ENCODE assay signal across 7 mouse cellular contexts in the genomic region with DNA sequence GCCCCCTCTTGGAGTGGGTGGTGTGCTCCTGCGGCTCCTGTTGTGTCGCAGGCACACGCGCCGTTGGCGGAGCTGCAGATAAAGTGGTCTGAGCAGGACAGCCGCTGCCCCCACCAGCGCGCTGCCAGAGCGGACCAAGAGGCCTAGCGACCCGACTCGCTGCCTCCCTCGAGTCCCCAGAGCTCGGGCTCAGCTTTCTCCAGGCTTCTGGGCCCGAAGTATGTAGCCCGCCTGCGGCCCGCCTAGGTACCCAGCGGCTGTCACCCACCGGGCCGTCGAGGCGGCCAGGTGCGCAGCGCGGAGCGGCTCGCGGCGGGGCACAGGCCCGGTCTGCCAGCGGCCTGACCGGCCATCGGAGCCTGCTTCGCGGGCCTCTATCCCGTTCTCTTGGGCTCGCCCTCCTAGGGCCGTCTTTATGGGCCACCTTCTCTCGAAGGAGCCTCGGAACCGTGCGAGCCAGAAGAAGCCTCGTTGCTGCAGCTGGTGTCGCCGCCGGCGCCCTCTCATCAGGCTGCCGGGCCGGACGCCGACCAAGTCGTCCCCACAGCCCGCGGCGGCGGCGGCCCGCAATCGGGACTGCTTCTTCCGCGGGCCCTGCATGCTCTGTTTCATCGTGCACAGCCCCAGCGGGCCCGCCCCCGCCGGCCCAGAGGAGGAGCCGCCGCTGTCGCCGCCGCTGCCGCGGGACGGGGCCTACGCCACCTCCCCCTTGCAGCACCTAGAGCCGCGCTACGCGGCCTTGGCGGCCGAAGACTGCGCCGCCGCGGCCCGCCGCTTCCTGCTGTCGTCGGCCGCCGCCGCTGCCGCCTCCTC. TPM values are rescaled to one million over a fixed set of nuclear protein-coding genes. Genes with fewer than 3 reads are reported as not detected.
DNase-seq lines count a peak whose midpoint lies in the region; ATAC-seq and TF ChIP-seq lines count a peak whose summit lies in the region.

A gene (plus strand): TSS at position 40 of the 813 bp plus-strand sequence.

- no peak for TF ChIP-seq CTCF in intestine, postnatal 0 days (IDR thresholded peaks at IDR 0.05; ENCODE audit: low read depth)

- 18% methylated on average over 89 of the region's 95 CpGs for WGBS in embryonic facial prominence, embryonic 10.5 days
- 14% methylated on average over 47 of the region's 95 CpGs for WGBS in intestine, postnatal 0 days
- 26% methylated on average over 83 of the region's 95 CpGs for WGBS in midbrain, embryonic 10.5 days

- H3K9ac ChIP-seq in intestine, postnatal 0 days (ENCODE audit: low read depth, low read length): peak within 1 kb of the TSS; percentile 54

- no peaks in the 10 kb centered on the region for H3K27me3 ChIP-seq in embryonic facial prominence, embryonic 10.5 days (replicated peaks; ENCODE audit: low read depth, poor library complexity, severe bottlenecking)
- no peaks in the 10 kb centered on the region for H3K27me3 ChIP-seq in intestine, postnatal 0 days (replicated peaks; ENCODE audit: control insufficient read depth, insufficient read depth, low read length)
- H3K27me3 ChIP-seq in midbrain, embryonic 10.5 days (ENCODE audit: low read depth, poor library complexity, severe bottlenecking): no peaks in the 10 kb centered on the region

- H3K4me1 ChIP-seq in embryonic facial prominence, embryonic 10.5 days: no peaks in the 10 kb centered on the region
- H3K4me1 ChIP-seq in intestine, postnatal 0 days (replicated peaks; ENCODE audit: control insufficient read depth, insufficient read depth, low read length): no peaks in the 10 kb centered on the region
- no peaks in the 10 kb centered on the region for H3K4me1 ChIP-seq in midbrain, embryonic 10.5 days

- H3K27ac ChIP-seq in embryonic facial prominence, embryonic 10.5 days (replicated peaks): peak within 1 kb of the TSS; percentile 85
- peak within 1 kb of the TSS; percentile 64 for H3K27ac ChIP-seq in intestine, postnatal 0 days (ENCODE audit: low read depth, low read length)
- peak within 1 kb of the TSS; percentile 87 for H3K27ac ChIP-seq in midbrain, embryonic 10.5 days (replicated peaks)

- 0 out of 2 replicates have a peak, but pooled peaks cover 14% of the 10 kb centered on the region for H3K9me3 ChIP-seq in embryonic facial prominence, embryonic 10.5 days
- H3K9me3 ChIP-seq in intestine, postnatal 0 days (ENCODE audit: control insufficient read depth): no peaks in the 10 kb centered on the region
- H3K9me3 ChIP-seq in midbrain, embryonic 10.5 days (replicated peaks): peaks cover 18% of the 10 kb centered on the region; the same call in 1 of the 2 replicates

- intact Hi-C loops in left cerebral cortex, postnatal 4 days (cut with DNase I): no loop called here

- ATAC-seq in intestine, postnatal 0 days: peak; percentile 94

- H3K4me3 ChIP-seq in embryonic facial prominence, embryonic 10.5 days: peak within 1 kb of the TSS; percentile 65
- H3K4me3 ChIP-seq in intestine, postnatal 0 days (ENCODE audit: low read depth, low read length): peak within 1 kb of the TSS; percentile 51
- H3K4me3 ChIP-seq in midbrain, embryonic 10.5 days: peak within 1 kb of the TSS; percentile 62

- no peaks in the 10 kb centered on the region; the same call in 1 of the 2 replicates for H3K36me3 ChIP-seq in embryonic facial prominence, embryonic 10.5 days (replicated peaks)
- no peaks in the 10 kb centered on the region for H3K36me3 ChIP-seq in intestine, postnatal 0 days (ENCODE audit: control insufficient read depth, insufficient read depth)
- H3K36me3 ChIP-seq in midbrain, embryonic 10.5 days: 0 out of 2 replicates have a peak, but pooled peaks cover 6% of the 10 kb centered on the region

- peak; percentile 66 for DNase-seq in adrenal gland, adult 8-10 months
- peak; percentile 75 for DNase-seq in embryonic facial prominence, embryonic 10.5 days (ENCODE audit: low spot score)
- peak; percentile 97 for DNase-seq in heart, adult 11 months
- peak; percentile 53 for DNase-seq in left cerebral cortex, postnatal 4 days
- DNase-seq in midbrain, embryonic 10.5 days (ENCODE audit: low spot score): peak; percentile 61
- DNase-seq in right cerebral cortex, postnatal 4 days: peak; percentile 55

- peak within 1 kb of the TSS; percentile 76 for H3K4me2 ChIP-seq in intestine, postnatal 0 days (replicated peaks; ENCODE audit: low read depth)

RNA-seq across cellular contexts. Expression of the gene that starts here (rescaled TPM):
- total RNA-seq in adrenal gland, adult 8-10 months (2022): 10 to 100 TPM; 11.7 to 13.7 (median 13.1) TPM
- polyA plus RNA-seq in embryonic facial prominence, embryonic 10.5 days (2016; fragmentation: Nextera tagmentation; extraction: Ambion mirVana): 2.8 and 2.9 TPM in 2 replicates
- 1.9 and 2.3 TPM in 2 replicates for polyA plus RNA-seq in intestine, postnatal 0 days (2015; fragmentation: Nextera tagmentation; extraction: Ambion mirVana)
- total RNA-seq in left cerebral cortex, postnatal 4 days (2021): 10 to 100 TPM; 26.3 to 27.1 TPM
- 3.4 and 3.9 TPM in 2 replicates for polyA plus RNA-seq in midbrain, embryonic 10.5 days (2016; fragmentation: Nextera tagmentation; extraction: Ambion mirVana)

Comparison
In these comparisons a context has a peak if more than half of its experiments do, and no peak if none do; other contexts are left out.
1. Peak in every context shown above with its lines: DNase-seq, ATAC-seq, H3K4me3 ChIP-seq and H3K27ac ChIP-seq.